Mouse (Mus musculus): ENCODE data around the gene Ugt1a5. TPM values are rescaled to one million over a fixed set of nuclear protein-coding genes. Genes with fewer than 3 reads are reported as not detected.
"Not testable (repeated sequence)": the region's sequence is repeated elsewhere in the genome, so short reads cannot be mapped to it uniquely, and the experiment has no call there.

Gene Ugt1a5
- polyA plus RNA-seq, 1 experiment from 2014 or later: not detected

- H3K4me3 ChIP-seq; H3K27me3 ChIP-seq; H3K27ac ChIP-seq (replicated peaks); H3K4me2 ChIP-seq (replicated peaks); H3K9me3 ChIP-seq; H3K4me1 ChIP-seq; H3K9ac ChIP-seq (replicated peaks); H3K36me3 ChIP-seq; ATAC-seq (ENCODE audit: low FRiP score, low read depth): not testable (repeated sequence)
- WGBS: 71% methylated on average over 1 of the region's 1 CpGs
These were observed 25.3 kb upstream of the Ugt1a5 start for GRCm38 (mm10) chr1:88140492-88140891.

GRCm38 (mm10) chr1:88143966-88144675, 21.7 kb upstream of the Ugt1a5 start:
- not testable (repeated sequence) for H3K4me1 ChIP-seq

GRCm38 (mm10) chr1:88145278-88145677, 20.5 kb upstream of the Ugt1a5 start:
- not testable (repeated sequence) for H3K36me3 ChIP-seq; H3K9ac ChIP-seq (replicated peaks); H3K27ac ChIP-seq (replicated peaks); H3K4me2 ChIP-seq (replicated peaks); H3K9me3 ChIP-seq; H3K4me1 ChIP-seq; H3K27me3 ChIP-seq; H3K4me3 ChIP-seq; ATAC-seq (ENCODE audit: low FRiP score, low read depth)
- WGBS: 71% methylated on average over 2 of the region's 2 CpGs

More at GRCm38 (mm10) chr1:88143966-88144675, 21.7 kb upstream of the Ugt1a5 start:
- not testable (repeated sequence) for H3K9ac ChIP-seq (replicated peaks); H3K9me3 ChIP-seq; H3K27me3 ChIP-seq; H3K27ac ChIP-seq (replicated peaks); H3K4me2 ChIP-seq (replicated peaks); ATAC-seq (ENCODE audit: low FRiP score, low read depth); H3K36me3 ChIP-seq; H3K4me3 ChIP-seq
- 6% methylated on average over 5 of the region's 5 CpGs for WGBS

- not testable (repeated sequence) for H3K27me3 ChIP-seq; H3K4me2 ChIP-seq (replicated peaks); H3K4me1 ChIP-seq; H3K9me3 ChIP-seq; H3K9ac ChIP-seq (replicated peaks); ATAC-seq (ENCODE audit: low FRiP score, low read depth); H3K27ac ChIP-seq (replicated peaks); H3K4me3 ChIP-seq; H3K36me3 ChIP-seq
- WGBS: 73% methylated on average over 2 of the region's 2 CpGs
These were observed 15.7 kb upstream of the Ugt1a5 start for GRCm38 (mm10) chr1:88150133-88150532.

GRCm38 (mm10) chr1:88158430-88158829, 7.4 kb upstream of the Ugt1a5 start:
- no peaks in the 10 kb centered on the region for H3K9me3 ChIP-seq
- no peak overlapping the region for H3K9ac ChIP-seq (replicated peaks)
- H3K27ac ChIP-seq (replicated peaks): no peak overlapping the region
- H3K4me1 ChIP-seq: no peaks in the 10 kb centered on the region
- no peaks in the 10 kb centered on the region for H3K27me3 ChIP-seq
- H3K4me3 ChIP-seq: no peak overlapping the region
- no peak for ATAC-seq (ENCODE audit: low FRiP score, low read depth)
- 77% methylated on average over 2 of the region's 2 CpGs for WGBS
- H3K36me3 ChIP-seq: no peaks in the 10 kb centered on the region
- H3K4me2 ChIP-seq (replicated peaks): no peak overlapping the region

GRCm38 (mm10) chr1:88172190-88172589, 6.4 kb downstream of the Ugt1a5 start:
- not testable (repeated sequence) for H3K9ac ChIP-seq (replicated peaks); H3K9me3 ChIP-seq; H3K27me3 ChIP-seq; H3K4me3 ChIP-seq; H3K4me1 ChIP-seq; H3K36me3 ChIP-seq; ATAC-seq (ENCODE audit: low FRiP score, low read depth); H3K27ac ChIP-seq (replicated peaks); H3K4me2 ChIP-seq (replicated peaks)
- WGBS: 79% methylated on average over 6 of the region's 7 CpGs

- Histone ChIP-seq H3K27ac (replicated peaks) (no peak overlapping the region), H3K4me2 (replicated peaks) (no peak overlapping the region), H3K36me3 (no peaks in the 10 kb centered on the region), H3K4me1 (no peaks in the 10 kb centered on the region), H3K27me3 (no peaks in the 10 kb centered on the region), H3K4me3 (no peak overlapping the region), H3K9me3 (peaks cover 24% of the 10 kb centered on the region), H3K9ac (replicated peaks) (no peak overlapping the region)
- WGBS: 88% methylated on average over 1 of the region's 1 CpGs
- no peak for ATAC-seq (ENCODE audit: low FRiP score, low read depth)
These were observed 13.8 kb downstream of the Ugt1a5 start for GRCm38 (mm10) chr1:88179657-88180056.

GRCm38 (mm10) chr1:88186325-88186935, 20.6 kb downstream of the Ugt1a5 start:
- H3K36me3 ChIP-seq: no peaks in the 10 kb centered on the region
- H3K9ac ChIP-seq (replicated peaks): no peak overlapping the region
- ATAC-seq (ENCODE audit: low FRiP score, low read depth): no peak
- H3K27ac ChIP-seq (replicated peaks): no peak overlapping the region
- no peaks in the 10 kb centered on the region for H3K27me3 ChIP-seq
- H3K9me3 ChIP-seq: no peaks in the 10 kb centered on the region
- H3K4me1 ChIP-seq: no peaks in the 10 kb centered on the region
- H3K4me2 ChIP-seq (replicated peaks): no peak overlapping the region
- 88% methylated on average over 5 of the region's 5 CpGs for WGBS
- no peak overlapping the region for H3K4me3 ChIP-seq

GRCm38 (mm10) chr1:88192136-88192535, 26.3 kb downstream of the Ugt1a5 start:
- Histone ChIP-seq H3K9ac (replicated peaks) (no peak overlapping the region), H3K27ac (replicated peaks) (no peak overlapping the region), H3K4me1 (no peaks in the 10 kb centered on the region), H3K4me3 (no peak overlapping the region), H3K4me2 (replicated peaks) (no peak overlapping the region), H3K36me3 (no peaks in the 10 kb centered on the region), H3K27me3 (no peaks in the 10 kb centered on the region), H3K9me3 (no peaks in the 10 kb centered on the region)
- WGBS: 58% methylated on average over 3 of the region's 3 CpGs
- ATAC-seq (ENCODE audit: low FRiP score, low read depth): no peak

- WGBS: 95% methylated on average over 1 of the region's 1 CpGs
- Histone ChIP-seq H3K36me3 (no peaks in the 10 kb centered on the region), H3K4me3 (no peak overlapping the region), H3K9me3 (no peaks in the 10 kb centered on the region), H3K27me3 (0 out of 2 replicates have a peak, but pooled peaks cover 6% of the 10 kb centered on the region), H3K4me2 (replicated peaks) (no peak overlapping the region), H3K27ac (replicated peaks) (no peak overlapping the region), H3K9ac (replicated peaks) (no peak overlapping the region), H3K4me1 (no peaks in the 10 kb centered on the region)
- ATAC-seq (ENCODE audit: low FRiP score, low read depth): no peak
These were observed 29.9 kb downstream of the Ugt1a5 start for GRCm38 (mm10) chr1:88195687-88196086.

- 76% methylated on average over 3 of the region's 3 CpGs for WGBS
- Histone ChIP-seq H3K4me3 (no peak overlapping the region), H3K9ac (replicated peaks) (no peak overlapping the region), H3K27me3 (0 out of 2 replicates have a peak, but pooled peaks cover 6% of the 10 kb centered on the region), H3K4me2 (replicated peaks) (no peak overlapping the region), H3K9me3 (no peaks in the 10 kb centered on the region), H3K36me3 (no peaks in the 10 kb centered on the region), H3K4me1 (no peaks in the 10 kb centered on the region), H3K27ac (replicated peaks) (no peak overlapping the region)
- no peak for ATAC-seq (ENCODE audit: low FRiP score, low read depth)
These were observed 31.6 kb downstream of the Ugt1a5 start for GRCm38 (mm10) chr1:88197443-88197842.

- ATAC-seq (ENCODE audit: low FRiP score, low read depth): no peak
- H3K4me3 ChIP-seq: no peak overlapping the region
- no peaks in the 10 kb centered on the region for H3K36me3 ChIP-seq
- H3K4me2 ChIP-seq (replicated peaks): no peak overlapping the region
- H3K4me1 ChIP-seq: no peaks in the 10 kb centered on the region
- no peak overlapping the region for H3K27ac ChIP-seq (replicated peaks)
- no peak overlapping the region for H3K9ac ChIP-seq (replicated peaks)
- H3K27me3 ChIP-seq: 0 out of 2 replicates have a peak, but pooled peaks cover 6% of the 10 kb centered on the region
- H3K9me3 ChIP-seq: 0 out of 2 replicates have a peak, but pooled peaks cover 7% of the 10 kb centered on the region
- WGBS: 80% methylated on average over 2 of the region's 2 CpGs
These were observed 34.2 kb downstream of the Ugt1a5 start for GRCm38 (mm10) chr1:88199996-88200395.

Data from midbrain, embryonic 12.5 days (tissue).